Mouse (Mus musculus): ENCODE results near the gene Lrrc58. TPM values are rescaled to one million over a fixed set of nuclear protein-coding genes. Genes with fewer than 3 reads are reported as not detected.
A peak's percentile ranks its signal among the peaks of the same experiment; 100 is the strongest.

The Lrrc58 gene
- polyA plus RNA-seq, 1 experiment from 2014 or later = 73.5 TPM

- DNase-seq (ENCODE audit: low spot score) (no peak), ATAC-seq (replicated peaks; ENCODE audit: low FRiP score) (no peak)
- Histone ChIP-seq H3K4me1 (replicated peaks; ENCODE audit: control insufficient read depth, insufficient read depth, low read length) (no peaks in the 10 kb centered on the region), H3K4me2 (ENCODE audit: low read depth, low read length, severe bottlenecking) (no peak overlapping the region), H3K36me3 (ENCODE audit: control insufficient read depth, insufficient read depth, low read length) (no peaks in the 10 kb centered on the region), H3K9ac (ENCODE audit: low read length) (no peak overlapping the region), H3K9me3 (ENCODE audit: control insufficient read depth, low read length) (no peaks in the 10 kb centered on the region; the same call in 1 of the 2 replicates), H3K4me3 (ENCODE audit: low read depth, low read length) (no peak overlapping the region), H3K27ac (ENCODE audit: low read depth, low read length) (no peak overlapping the region), H3K27me3 (ENCODE audit: control insufficient read depth, insufficient read depth, low read length) (no peaks in the 10 kb centered on the region)
- 88% methylated on average over 7 of the region's 7 CpGs for WGBS
Observed at GRCm38 (mm10) chr16:37860213-37860612, 8.0 kb upstream of the Lrrc58 start.

GRCm38 (mm10) chr16:37861029-37861428, 7.2 kb upstream of the Lrrc58 start, which contains the start of gene Gm36028:
Gene Gm36028 (minus strand): TSS chr16:37861146.
- Histone ChIP-seq H3K9ac (ENCODE audit: low read length) (no peak within 1 kb of the TSS), H3K4me1 (replicated peaks; ENCODE audit: control insufficient read depth, insufficient read depth, low read length) (no peaks in the 10 kb centered on the region), H3K4me3 (ENCODE audit: low read depth, low read length) (no peak within 1 kb of the TSS), H3K9me3 (ENCODE audit: control insufficient read depth, low read length) (no peaks in the 10 kb centered on the region; the same call in 1 of the 2 replicates), H3K27me3 (ENCODE audit: control insufficient read depth, insufficient read depth, low read length) (no peaks in the 10 kb centered on the region), H3K27ac (ENCODE audit: low read depth, low read length) (no peak within 1 kb of the TSS), H3K36me3 (ENCODE audit: control insufficient read depth, insufficient read depth, low read length) (no peaks in the 10 kb centered on the region), H3K4me2 (ENCODE audit: low read depth, low read length, severe bottlenecking) (no peak within 1 kb of the TSS)
- ATAC-seq (replicated peaks; ENCODE audit: low FRiP score) = no peak
- WGBS = 87% methylated on average over 7 of the region's 7 CpGs
- no peak for DNase-seq (ENCODE audit: low spot score)

GRCm38 (mm10) chr16:37863876-37864275, 4.3 kb upstream of the Lrrc58 start:
- H3K27ac ChIP-seq (ENCODE audit: low read depth, low read length) = no peak overlapping the region
- H3K4me1 ChIP-seq (replicated peaks; ENCODE audit: control insufficient read depth, insufficient read depth, low read length) = no peaks in the 10 kb centered on the region
- no peak overlapping the region for H3K4me3 ChIP-seq (ENCODE audit: low read depth, low read length)
- no peaks in the 10 kb centered on the region for H3K36me3 ChIP-seq (ENCODE audit: control insufficient read depth, insufficient read depth, low read length)
- 78% methylated on average over 3 of the region's 3 CpGs for WGBS
- H3K9ac ChIP-seq (ENCODE audit: low read length) = no peak overlapping the region
- no peak overlapping the region for H3K4me2 ChIP-seq (ENCODE audit: low read depth, low read length, severe bottlenecking)
- ATAC-seq (replicated peaks; ENCODE audit: low FRiP score) = no peak
- no peaks in the 10 kb centered on the region for H3K27me3 ChIP-seq (ENCODE audit: control insufficient read depth, insufficient read depth, low read length)
- DNase-seq (ENCODE audit: low spot score) = no peak
- no peaks in the 10 kb centered on the region; the same call in 1 of the 2 replicates for H3K9me3 ChIP-seq (ENCODE audit: control insufficient read depth, low read length)

- H3K27ac ChIP-seq (ENCODE audit: low read depth, low read length) = no peak overlapping the region
- DNase-seq (ENCODE audit: low spot score) (no peak), ATAC-seq (replicated peaks; ENCODE audit: low FRiP score) (no peak)
- 87% methylated on average over 9 of the region's 9 CpGs for WGBS
- peaks cover 5% of the 10 kb centered on the region; the same call in 1 of the 2 replicates for H3K4me1 ChIP-seq (replicated peaks; ENCODE audit: control insufficient read depth, insufficient read depth, low read length)
- H3K36me3 ChIP-seq (ENCODE audit: control insufficient read depth, insufficient read depth, low read length) = no peaks in the 10 kb centered on the region; the same call in 1 of the 2 replicates
- no peak overlapping the region for H3K4me2 ChIP-seq (ENCODE audit: low read depth, low read length, severe bottlenecking)
- H3K9me3 ChIP-seq (ENCODE audit: control insufficient read depth, low read length) = no peaks in the 10 kb centered on the region; the same call in 1 of the 2 replicates
- H3K4me3 ChIP-seq (ENCODE audit: low read depth, low read length) = no peak overlapping the region
- no peaks in the 10 kb centered on the region for H3K27me3 ChIP-seq (ENCODE audit: control insufficient read depth, insufficient read depth, low read length)
- H3K9ac ChIP-seq (ENCODE audit: low read length) = no peak overlapping the region
Observed at GRCm38 (mm10) chr16:37865841-37866240, 2.3 kb upstream of the Lrrc58 start.

GRCm38 (mm10) chr16:37868506-37869469, 599 bp downstream of the Lrrc58 start:
- Histone ChIP-seq H3K9me3 (ENCODE audit: control insufficient read depth, low read length) (no peaks in the 10 kb centered on the region), H3K4me2 (ENCODE audit: low read depth, low read length, severe bottlenecking) (peak overlapping the region; percentile 76), H3K4me3 (ENCODE audit: low read depth, low read length) (peak overlapping the region; percentile 96), H3K27ac (ENCODE audit: low read depth, low read length) (peak overlapping the region; percentile 98), H3K36me3 (ENCODE audit: control insufficient read depth, insufficient read depth, low read length) (no peaks in the 10 kb centered on the region; the same call in 1 of the 2 replicates), H3K9ac (ENCODE audit: low read length) (peak overlapping the region; percentile 99), H3K27me3 (ENCODE audit: control insufficient read depth, insufficient read depth, low read length) (no peaks in the 10 kb centered on the region), H3K4me1 (replicated peaks; ENCODE audit: control insufficient read depth, insufficient read depth, low read length) (peaks cover 7% of the 10 kb centered on the region; the same call in 1 of the 2 replicates)
- peak; percentile 76 for ATAC-seq (replicated peaks; ENCODE audit: low FRiP score)
- WGBS = under 1% methylated on average over 77 of the region's 87 CpGs
- peak; percentile 87 for DNase-seq (ENCODE audit: low spot score)

- Histone ChIP-seq H3K9ac (ENCODE audit: low read length) (peak overlapping the region; percentile 99), H3K9me3 (ENCODE audit: control insufficient read depth, low read length) (no peaks in the 10 kb centered on the region), H3K4me3 (ENCODE audit: low read depth, low read length) (peak overlapping the region; percentile 96), H3K4me1 (replicated peaks; ENCODE audit: control insufficient read depth, insufficient read depth, low read length) (peaks cover 7% of the 10 kb centered on the region; the same call in 1 of the 2 replicates), H3K36me3 (ENCODE audit: control insufficient read depth, insufficient read depth, low read length) (no peaks in the 10 kb centered on the region; the same call in 1 of the 2 replicates), H3K27ac (ENCODE audit: low read depth, low read length) (peak overlapping the region; percentile 98), H3K4me2 (ENCODE audit: low read depth, low read length, severe bottlenecking) (peak overlapping the region; percentile 76), H3K27me3 (ENCODE audit: control insufficient read depth, insufficient read depth, low read length) (no peaks in the 10 kb centered on the region)
- DNase-seq (ENCODE audit: low spot score) (no peak), ATAC-seq (replicated peaks; ENCODE audit: low FRiP score) (no peak)
- WGBS = 38% methylated on average over 4 of the region's 4 CpGs
Observed at GRCm38 (mm10) chr16:37869470-37870231, 1.5 kb downstream of the Lrrc58 start.

- DNase-seq (ENCODE audit: low spot score) (no peak), ATAC-seq (replicated peaks; ENCODE audit: low FRiP score) (no peak)
- no peaks in the 10 kb centered on the region for H3K9me3 ChIP-seq (ENCODE audit: control insufficient read depth, low read length)
- WGBS = 92% methylated on average over 4 of the region's 4 CpGs
- H3K9ac ChIP-seq (ENCODE audit: low read length) = no peak overlapping the region
- no peaks in the 10 kb centered on the region for H3K27me3 ChIP-seq (ENCODE audit: control insufficient read depth, insufficient read depth, low read length)
- no peak overlapping the region for H3K27ac ChIP-seq (ENCODE audit: low read depth, low read length)
- 0 out of 2 replicates have a peak overlapping the region, but pooled peaks have one; percentile 9 for H3K4me2 ChIP-seq (ENCODE audit: low read depth, low read length, severe bottlenecking)
- no peak overlapping the region for H3K4me3 ChIP-seq (ENCODE audit: low read depth, low read length)
- no peaks in the 10 kb centered on the region; the same call in 1 of the 2 replicates for H3K36me3 ChIP-seq (ENCODE audit: control insufficient read depth, insufficient read depth, low read length)
- H3K4me1 ChIP-seq (replicated peaks; ENCODE audit: control insufficient read depth, insufficient read depth, low read length) = peaks cover 7% of the 10 kb centered on the region; the same call in 1 of the 2 replicates
Observed at GRCm38 (mm10) chr16:37871112-37871715, 3.0 kb downstream of the Lrrc58 start.

All from forebrain, embryonic 11.5 days (tissue).